Mouse (Mus musculus): Measurements from ENCODE around the gene Gtpbp10.

The Gtpbp10 gene

GRCm38 (mm10) chr5:5501583-5501982 is 57.8 kb downstream of the Gtpbp10 start:
- no peak for DNase-seq (ENCODE audit: low read depth, low spot score)

- DNase-seq (ENCODE audit: low read depth, low spot score): no peak
Measured at GRCm38 (mm10) chr5:5496393-5496792, 62.9 kb downstream of the Gtpbp10 start.

- DNase-seq (ENCODE audit: low read depth, low spot score): no peak
Measured at GRCm38 (mm10) chr5:5495042-5495441, 64.3 kb downstream of the Gtpbp10 start.

DNA sequence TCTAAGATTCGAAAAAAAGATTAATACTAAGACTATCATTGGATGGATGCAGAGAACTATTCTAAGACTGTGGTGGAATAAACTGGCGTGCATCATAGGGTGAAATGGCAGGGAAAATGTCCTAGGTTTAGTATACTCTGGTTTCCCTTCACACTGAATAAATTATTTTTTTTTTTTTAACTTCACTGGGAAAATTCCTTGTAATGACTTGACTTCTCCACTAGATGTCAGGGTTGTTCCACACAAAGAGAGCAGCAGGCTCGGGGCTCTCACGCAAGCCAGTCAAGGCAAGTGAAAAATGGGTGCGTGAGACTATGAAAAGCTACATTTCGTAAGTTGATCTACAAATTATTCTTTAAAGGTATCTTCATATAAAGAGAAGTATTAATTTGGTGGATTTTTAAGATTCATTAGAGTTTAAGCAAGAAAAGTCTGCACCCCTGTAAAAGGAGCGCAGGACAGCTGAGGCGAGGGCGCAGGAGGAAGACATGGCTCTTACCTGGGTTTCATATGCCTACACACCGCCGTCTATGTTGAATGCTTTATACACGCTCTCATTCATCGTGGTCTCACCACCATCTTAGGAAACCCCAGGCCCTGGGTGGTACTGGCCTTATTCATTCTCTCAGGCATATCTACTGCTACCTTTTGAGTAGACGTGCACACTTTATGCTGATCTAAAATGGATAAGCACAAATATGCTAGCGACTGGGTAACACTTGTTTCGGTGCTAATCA is 64.9 kb downstream of the Gtpbp10 start:
- peak; percentile 38 for DNase-seq (ENCODE audit: low read depth, low spot score)

DNA sequence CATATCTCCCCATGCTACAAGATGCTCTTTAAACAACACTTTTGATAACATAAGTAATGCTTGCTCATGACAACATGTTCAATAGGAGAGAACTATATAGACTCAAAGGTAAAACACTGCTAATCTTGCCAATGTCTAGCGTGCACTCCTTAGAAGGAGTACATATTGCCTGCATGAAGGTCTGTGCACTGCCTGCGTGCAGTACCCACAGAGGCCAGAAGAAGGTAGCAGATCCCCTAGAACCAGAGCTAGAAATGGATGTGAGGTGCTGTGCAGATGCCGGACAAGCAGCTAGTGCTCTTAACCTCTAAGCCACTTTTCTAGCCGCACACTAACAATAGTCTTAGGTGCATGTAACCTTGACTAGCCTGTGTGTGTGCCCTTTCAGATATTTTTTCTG is 67.2 kb downstream of the Gtpbp10 start:
- no peak for DNase-seq (ENCODE audit: low read depth, low spot score)
